Mouse (Mus musculus) midbrain, embryonic 13.5 days (tissue): Measurements from ENCODE around the gene Gm6337. TPM values are rescaled to one million over a fixed set of nuclear protein-coding genes. Genes with fewer than 3 reads are reported as not detected.
"Not testable (repeated sequence)": the region's sequence is repeated elsewhere in the genome, so short reads cannot be mapped to it uniquely, and the experiment has no call there.

Experiments
- ATAC-seq: fragments of 200-750 bp; cut with Nextera tagmentation; 2 replicates; pipeline ENCODE4 v1.8.0; 2017; ENCODE audit warnings: mild to moderate bottlenecking, moderate TSS enrichment, moderate library complexity
- H3K27ac ChIP-seq: fragments of 300-500 bp; sonication (generic); 2 replicates; pipeline ENCODE4 v1.5.1; 2015; ENCODE audit warnings: inconsistent platforms, mild to moderate bottlenecking, moderate library complexity
- H3K27me3 ChIP-seq: fragments of 300-500 bp; sonication (generic); 2 replicates; pipeline ENCODE4 v1.6.1; 2015; ENCODE audit warnings: mild to moderate bottlenecking, inconsistent platforms
- H3K36me3 ChIP-seq: fragments of 300-500 bp; sonication (generic); 2 replicates; pipeline ENCODE4 v1.6.1; 2015; ENCODE audit warnings: mild to moderate bottlenecking, inconsistent platforms
- H3K4me1 ChIP-seq: fragments of 300-500 bp; sonication (generic); replicated peaks from 2 replicates; pipeline ENCODE4 v1.6.1; 2015; ENCODE audit warnings: inconsistent platforms
- H3K4me2 ChIP-seq: fragments of 300-500 bp; sonication (generic); replicated peaks from 2 replicates; pipeline ENCODE4 v1.6.1; 2015; ENCODE audit warnings: moderate library complexity, mild to moderate bottlenecking, inconsistent platforms
- H3K4me3 ChIP-seq: fragments of 300-500 bp; sonication (generic); replicated peaks from 2 replicates; pipeline ENCODE4 v1.5.1; 2015; ENCODE audit warnings: mild to moderate bottlenecking, inconsistent platforms
- H3K9ac ChIP-seq: fragments of 300-500 bp; sonication (generic); replicated peaks from 2 replicates; pipeline ENCODE4 v1.6.1; 2015; ENCODE audit warnings: mild to moderate bottlenecking, inconsistent platforms
- H3K9me3 ChIP-seq: fragments of 300-500 bp; sonication (generic); 2 replicates; pipeline ENCODE4 v1.6.1; 2016; ENCODE audit warnings: mild to moderate bottlenecking, inconsistent platforms
- WGBS: fragments of 180-500 bp; shearing (Covaris S2); methylation state at CpG from one replicate; pipeline ENCODE4 v1.1.7; 2015; 5-methylcytosine and 5-hydroxymethylcytosine counted together
- polyA plus RNA-seq: library from polyadenylated mRNA; unstranded; fragments of >200 nt; fragmentation: Nextera tagmentation; extraction: Ambion mirVana; gene quantifications from 2 replicates; pipeline ENCODE4 v1.2.1, GENCODE M21; 2015

Gm6337 gene
- polyA plus RNA-seq = not detected in 2 replicates

DNA sequence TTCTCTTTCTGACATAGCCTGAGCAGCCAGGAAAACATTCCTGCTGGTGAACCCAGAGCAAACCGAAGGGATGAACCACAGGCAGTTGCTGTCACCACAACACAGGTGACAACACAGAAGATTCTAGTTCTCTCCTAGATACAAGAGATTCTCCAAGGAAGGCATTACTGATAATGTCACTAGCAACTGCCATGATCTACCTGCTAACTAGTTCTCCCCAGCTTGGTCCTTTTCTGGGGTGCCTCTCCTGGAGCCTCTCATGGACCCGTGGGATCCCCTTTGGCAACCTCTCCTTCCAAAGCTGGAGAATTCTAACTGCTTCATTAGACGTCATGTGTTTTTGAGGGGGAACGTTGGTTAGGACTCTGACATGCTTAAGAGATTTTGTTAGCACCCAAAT lies at the start of gene Gm6337:
Gene Gm6337 (minus strand): TSS at position 101 of the 400 bp plus-strand sequence.
- not testable (repeated sequence) for H3K36me3 ChIP-seq, H3K9me3 ChIP-seq, H3K27ac ChIP-seq, H3K4me3 ChIP-seq, H3K27me3 ChIP-seq, ATAC-seq, H3K4me1 ChIP-seq, H3K9ac ChIP-seq, H3K4me2 ChIP-seq
- WGBS = 93% methylated on average over 3 of the region's 4 CpGs

DNA sequence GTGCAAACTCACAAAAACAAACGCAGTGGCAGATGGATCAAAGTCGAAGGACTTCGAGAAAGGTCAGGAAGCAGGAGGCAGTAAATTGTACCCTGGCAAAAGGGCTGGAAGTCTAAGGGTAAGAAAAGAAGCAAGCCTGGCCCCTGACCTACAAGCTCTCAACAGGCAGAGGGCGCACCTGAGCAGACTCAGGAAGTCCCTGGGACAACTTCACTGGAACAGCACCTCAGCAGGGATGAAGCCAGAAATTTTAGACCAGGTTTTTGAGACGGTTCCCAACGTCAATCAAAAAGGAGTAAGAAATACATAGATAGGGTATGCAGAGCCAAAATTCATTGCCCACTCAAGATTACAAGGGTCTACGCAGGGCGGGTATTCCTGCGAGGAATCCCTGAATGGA lies 49.4 kb upstream of the Gm6337 start:
- H3K4me3 ChIP-seq = peak overlapping the region; percentile 40
- not testable (repeated sequence) for H3K27me3 ChIP-seq, H3K9ac ChIP-seq, H3K4me1 ChIP-seq, H3K36me3 ChIP-seq, H3K27ac ChIP-seq, ATAC-seq, H3K9me3 ChIP-seq
- peak overlapping the region; percentile 50 for H3K4me2 ChIP-seq
- 10% methylated on average over 9 of the region's 9 CpGs for WGBS

DNA sequence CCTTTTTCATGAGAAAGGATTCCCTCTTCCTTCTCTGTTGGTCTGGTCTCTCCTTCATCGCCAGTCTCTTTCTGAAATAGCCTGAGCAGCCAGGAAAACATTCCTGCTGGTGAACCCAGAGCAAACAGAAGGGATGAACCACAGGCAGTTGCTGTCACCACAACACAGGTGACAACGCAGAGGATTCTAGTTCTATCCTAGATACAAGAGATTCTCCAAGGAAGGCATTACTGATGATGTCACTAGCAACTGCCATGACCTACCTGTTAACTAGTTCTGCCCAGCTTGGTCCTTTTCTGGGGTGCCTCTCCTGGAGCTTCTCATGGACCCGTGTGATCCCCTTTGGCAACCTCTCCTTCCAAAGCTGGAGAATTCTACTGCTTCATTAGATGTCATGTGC lies 35.8 kb upstream of the Gm6337 start, which contains the start of gene Gm8206:
Gene Gm8206 (minus strand): TSS at position 101 of the 400 bp plus-strand sequence.
- not testable (repeated sequence) for ATAC-seq, H3K27me3 ChIP-seq, H3K4me3 ChIP-seq, H3K27ac ChIP-seq, H3K9ac ChIP-seq, H3K36me3 ChIP-seq, H3K4me2 ChIP-seq, H3K9me3 ChIP-seq, H3K4me1 ChIP-seq
- 90% methylated on average over 2 of the region's 3 CpGs for WGBS

Other genes with a start within 250 kb of the Gm6337 start
- not detected in 2 replicates for gene Gm3424, start 227.9 kb downstream of the Gm6337 start, polyA plus RNA-seq
- gene Gm8237, start 177.9 kb downstream of the Gm6337 start, polyA plus RNA-seq = 0.62 and 0.65 TPM in 2 replicates
- gene Gm3248, start 96.5 kb downstream of the Gm6337 start, polyA plus RNA-seq = 1.7 and 1.9 TPM in 2 replicates
- not detected in 2 replicates for gene Gm3453, start 79.1 kb downstream of the Gm6337 start, polyA plus RNA-seq
- 2.0 and 3.0 TPM in 2 replicates for gene Gm8206, start 35.7 kb upstream of the Gm6337 start, polyA plus RNA-seq
- 3.3 and 3.7 TPM in 2 replicates for gene Gm3468, start 50.4 kb upstream of the Gm6337 start, polyA plus RNA-seq
- not detected in 2 replicates for gene Gm3476, start 67.5 kb upstream of the Gm6337 start, polyA plus RNA-seq
- not detected in 2 replicates for gene Gm21560, start 161.0 kb upstream of the Gm6337 start, polyA plus RNA-seq
- 4.9 and 5.0 TPM in 2 replicates for gene Gm3411, start 229.0 kb upstream of the Gm6337 start, polyA plus RNA-seq
- not detected in 2 replicates for gene Gm21103, start 246.6 kb upstream of the Gm6337 start, polyA plus RNA-seq